Mouse (Mus musculus) T-cell, adult 66 days (primary cell): Measurements from ENCODE around the gene Dcaf12l2. TPM values are rescaled to one million over a fixed set of nuclear protein-coding genes. Genes with fewer than 3 reads are reported as not detected.

Experiments used
- total RNA-seq, 2 experiments: library from RNA; stranded (reverse); gene quantifications; 3 replicates in 1 of 2; 4 replicates in 1 of 2; pipeline ENCODE4 v1.2.4; 2023

Dcaf12l2 gene
- total RNA-seq, result not detected

GRCm38 (mm10) chrX:44367646-44368521 is at the start of gene Dcaf12l2:
Dcaf12l2 (minus strand) TSS chrX:44368342.

